Mouse (Mus musculus): ENCODE measurements around the gene Peak1. TPM values are rescaled to one million over a fixed set of nuclear protein-coding genes. Genes with fewer than 3 reads are reported as not detected.

Peak1 gene
- total and polyA plus RNA-seq, 2 experiments from 2014 or later, result 5.3 to 9.1 TPM

- Histone ChIP-seq H3K4me1 (ENCODE audit: insufficient read depth, low read length) (no peaks in the 10 kb centered on the region), H3K36me3 (ENCODE audit: insufficient read depth, low read length) (no peaks in the 10 kb centered on the region), H3K27me3 (ENCODE audit: insufficient read depth, low read length) (no peaks in the 10 kb centered on the region), H3K4me3 (ENCODE audit: low read length) (no peak overlapping the region), H3K9ac (replicated peaks; ENCODE audit: low read length) (no peak overlapping the region), H3K9me3 (ENCODE audit: low read length) (no peaks in the 10 kb centered on the region), H3K27ac (no peak overlapping the region), H3K4me2 (ENCODE audit: low read depth, low read length) (no peak overlapping the region)
- WGBS, result 59% methylated on average over 1 of the region's 1 CpGs
- DNase-seq (ENCODE audit: low spot score) (no peak), ATAC-seq (no peak)
- no peak for TF ChIP-seq CTCF (IDR thresholded peaks at IDR 0.05; ENCODE audit: low read depth)
These were observed 21.6 kb downstream of the Peak1 start for GRCm38 (mm10) chr9:56396306-56396705.

- 83% methylated on average over 3 of the region's 3 CpGs for WGBS
These were observed 25.0 kb downstream of the Peak1 start for GRCm38 (mm10) chr9:56392857-56393256.

GRCm38 (mm10) chr9:56382786-56383185 lies 35.1 kb downstream of the Peak1 start:
- H3K27me3 ChIP-seq (ENCODE audit: insufficient read depth, low read length), result no peaks in the 10 kb centered on the region
- no peak overlapping the region for H3K4me3 ChIP-seq (ENCODE audit: low read length)
- no peak for ATAC-seq
- H3K36me3 ChIP-seq (ENCODE audit: insufficient read depth, low read length), result no peaks in the 10 kb centered on the region
- TF ChIP-seq CTCF (IDR thresholded peaks at IDR 0.05; ENCODE audit: low read depth), result no peak
- H3K4me1 ChIP-seq (ENCODE audit: insufficient read depth, low read length), result no peaks in the 10 kb centered on the region
- WGBS, result 37% methylated on average over 1 of the region's 1 CpGs
- H3K4me2 ChIP-seq (ENCODE audit: low read depth, low read length), result no peak overlapping the region
- H3K27ac ChIP-seq, result no peak overlapping the region
- no peaks in the 10 kb centered on the region for H3K9me3 ChIP-seq (ENCODE audit: low read length)
- no peak for DNase-seq (ENCODE audit: low spot score)
- no peak overlapping the region for H3K9ac ChIP-seq (replicated peaks; ENCODE audit: low read length)

More at GRCm38 (mm10) chr9:56392857-56393256, 25.0 kb downstream of the Peak1 start:
- Histone ChIP-seq H3K9ac (replicated peaks; ENCODE audit: low read length) (no peak overlapping the region), H3K36me3 (ENCODE audit: insufficient read depth, low read length) (no peaks in the 10 kb centered on the region), H3K4me2 (ENCODE audit: low read depth, low read length) (no peak overlapping the region), H3K9me3 (ENCODE audit: low read length) (no peaks in the 10 kb centered on the region), H3K27me3 (ENCODE audit: insufficient read depth, low read length) (no peaks in the 10 kb centered on the region), H3K4me3 (ENCODE audit: low read length) (no peak overlapping the region), H3K27ac (no peak overlapping the region), H3K4me1 (ENCODE audit: insufficient read depth, low read length) (no peaks in the 10 kb centered on the region)
- TF ChIP-seq CTCF (IDR thresholded peaks at IDR 0.05; ENCODE audit: low read depth), result no peak
- ATAC-seq (no peak), DNase-seq (ENCODE audit: low spot score) (no peak)

GRCm38 (mm10) chr9:56374401-56374800 lies 43.5 kb downstream of the Peak1 start:
- Histone ChIP-seq H3K4me1 (ENCODE audit: insufficient read depth, low read length) (no peaks in the 10 kb centered on the region), H3K9ac (replicated peaks; ENCODE audit: low read length) (no peak overlapping the region), H3K9me3 (ENCODE audit: low read length) (no peaks in the 10 kb centered on the region), H3K27me3 (ENCODE audit: insufficient read depth, low read length) (no peaks in the 10 kb centered on the region), H3K4me3 (ENCODE audit: low read length) (no peak overlapping the region), H3K4me2 (ENCODE audit: low read depth, low read length) (no peak overlapping the region), H3K27ac (no peak overlapping the region), H3K36me3 (ENCODE audit: insufficient read depth, low read length) (no peaks in the 10 kb centered on the region)
- no peak for ATAC-seq
- DNase-seq (ENCODE audit: low spot score), result no peak
- no peak for TF ChIP-seq CTCF (IDR thresholded peaks at IDR 0.05; ENCODE audit: low read depth)
- WGBS, result 67% methylated on average over 4 of the region's 4 CpGs

GRCm38 (mm10) chr9:56370710-56371109 lies 47.2 kb downstream of the Peak1 start:
- DNase-seq (ENCODE audit: low spot score), result no peak
- TF ChIP-seq CTCF (IDR thresholded peaks at IDR 0.05; ENCODE audit: low read depth), result no peak
- no peak overlapping the region for H3K4me2 ChIP-seq (ENCODE audit: low read depth, low read length)
- H3K36me3 ChIP-seq (ENCODE audit: insufficient read depth, low read length), result no peaks in the 10 kb centered on the region
- no peak overlapping the region for H3K4me3 ChIP-seq (ENCODE audit: low read length)
- no peak overlapping the region for H3K27ac ChIP-seq
- H3K9ac ChIP-seq (replicated peaks; ENCODE audit: low read length), result no peak overlapping the region
- H3K9me3 ChIP-seq (ENCODE audit: low read length), result no peaks in the 10 kb centered on the region
- no peak for ATAC-seq
- no peaks in the 10 kb centered on the region for H3K4me1 ChIP-seq (ENCODE audit: insufficient read depth, low read length)
- no peaks in the 10 kb centered on the region for H3K27me3 ChIP-seq (ENCODE audit: insufficient read depth, low read length)
- WGBS, result 47% methylated on average over 5 of the region's 5 CpGs

GRCm38 (mm10) chr9:56368814-56369213 lies 49.1 kb downstream of the Peak1 start:
- Histone ChIP-seq H3K4me3 (ENCODE audit: low read length) (no peak overlapping the region), H3K27me3 (ENCODE audit: insufficient read depth, low read length) (no peaks in the 10 kb centered on the region), H3K4me1 (ENCODE audit: insufficient read depth, low read length) (no peaks in the 10 kb centered on the region), H3K4me2 (ENCODE audit: low read depth, low read length) (no peak overlapping the region), H3K9ac (replicated peaks; ENCODE audit: low read length) (no peak overlapping the region), H3K27ac (no peak overlapping the region), H3K36me3 (ENCODE audit: insufficient read depth, low read length) (no peaks in the 10 kb centered on the region), H3K9me3 (ENCODE audit: low read length) (no peaks in the 10 kb centered on the region)
- ATAC-seq (no peak), DNase-seq (ENCODE audit: low spot score) (no peak)
- no peak for TF ChIP-seq CTCF (IDR thresholded peaks at IDR 0.05; ENCODE audit: low read depth)
- WGBS, result 57% methylated on average over 3 of the region's 3 CpGs

- Histone ChIP-seq H3K4me2 (ENCODE audit: low read depth, low read length) (no peak overlapping the region), H3K27me3 (ENCODE audit: insufficient read depth, low read length) (no peaks in the 10 kb centered on the region), H3K4me3 (ENCODE audit: low read length) (no peak overlapping the region), H3K9ac (replicated peaks; ENCODE audit: low read length) (no peak overlapping the region), H3K36me3 (ENCODE audit: insufficient read depth, low read length) (no peaks in the 10 kb centered on the region), H3K4me1 (ENCODE audit: insufficient read depth, low read length) (no peaks in the 10 kb centered on the region), H3K27ac (no peak overlapping the region), H3K9me3 (ENCODE audit: low read length) (no peaks in the 10 kb centered on the region)
- ATAC-seq (no peak), DNase-seq (ENCODE audit: low spot score) (no peak)
- TF ChIP-seq CTCF (IDR thresholded peaks at IDR 0.05; ENCODE audit: low read depth), result no peak
- 95% methylated on average over 3 of the region's 3 CpGs for WGBS
These were observed 54.6 kb downstream of the Peak1 start for GRCm38 (mm10) chr9:56363306-56363705.

Measured in hindbrain, postnatal 0 days (tissue).